Mouse (Mus musculus) thymus, adult 2 months (tissue): ENCODE measurements around the gene Pigm. TPM values are rescaled to one million over a fixed set of nuclear protein-coding genes. Genes with fewer than 3 reads are reported as not detected.

Experiments used
- DNase-seq: peaks from one replicate; pipeline ENCODE4 v3.0.0; 2021
- H3K27ac ChIP-seq: fragments of 200-500 bp; 2 replicates; pipeline ENCODE4 v1.5.1; 2012; ENCODE audit warnings: low read length, control low read depth; ENCODE audit not compliant: control insufficient read depth, insufficient read depth
- H3K27me3 ChIP-seq: fragments of 200-500 bp; 2 replicates; pipeline ENCODE4 v1.6.1; 2012; ENCODE audit warnings: mild to moderate bottlenecking, low read length, moderate library complexity, mixed read lengths; ENCODE audit not compliant: control insufficient read depth, insufficient read depth
- H3K36me3 ChIP-seq: fragments of 200-500 bp; 2 replicates; pipeline ENCODE4 v1.6.1; 2012; ENCODE audit warnings: mild to moderate bottlenecking, low read length, moderate library complexity; ENCODE audit not compliant: control insufficient read depth, insufficient read depth
- H3K4me1 ChIP-seq: fragments of 200-500 bp; replicated peaks from 2 replicates; pipeline ENCODE4 v1.6.1; 2012; ENCODE audit warnings: low read length; ENCODE audit not compliant: control insufficient read depth, insufficient read depth
- H3K4me3 ChIP-seq: fragments of 200-500 bp; 2 replicates; pipeline ENCODE4 v1.5.1; 2012; ENCODE audit warnings: mild to moderate bottlenecking, low read length, control low read depth, moderate library complexity; ENCODE audit not compliant: control insufficient read depth, insufficient read depth
- CTCF ChIP-seq: fragments of 200-500 bp; IDR thresholded peaks from 2 replicates; pipeline ENCODE4 v1.5.1; 2012; ENCODE audit warnings: mild to moderate bottlenecking, control low read depth, low read length, moderate library complexity, borderline replicate concordance; ENCODE audit not compliant: control insufficient read depth, poor library complexity, insufficient read depth; ENCODE audit errors: extremely low read depth
- POLR2A ChIP-seq: fragments of 200-500 bp; IDR thresholded peaks from 2 replicates; pipeline ENCODE4 v1.6.1; 2012; ENCODE audit warnings: mild to moderate bottlenecking, low read length, control low read depth, moderate library complexity; ENCODE audit not compliant: control insufficient read depth, poor library complexity, insufficient read depth; ENCODE audit errors: extremely low read depth
- WGBS: fragments of 180-500 bp; shearing (Covaris S2); methylation state at CpG from one replicate; pipeline ENCODE4 v1.1.7; 2018; 5-methylcytosine and 5-hydroxymethylcytosine counted together
- polyA plus RNA-seq: library from polyadenylated mRNA; depleted of rRNA; stranded (reverse); fragments of >200 nt; gene quantifications from 2 replicates; pipeline ENCODE4 v1.2.3, GENCODE M21; 2012

Gene Pigm
- polyA plus RNA-seq, 1 experiment, result 20.8 TPM

GRCm38 (mm10) chr1:172329616-172330015 lies 46.7 kb upstream of the Pigm start:
- Histone ChIP-seq H3K4me1 (peaks cover 10% of the 10 kb centered on the region), H3K4me3 (no peak overlapping the region), H3K27ac (no peak overlapping the region), H3K27me3 (peaks cover 7% of the 10 kb centered on the region; the same call in 1 of the 2 replicates), H3K36me3 (no peaks in the 10 kb centered on the region)
- 90% methylated on average over 6 of the region's 6 CpGs for WGBS
- no peak for TF ChIP-seq POLR2A
- no peak for TF ChIP-seq CTCF
- no peak for DNase-seq

GRCm38 (mm10) chr1:172331422-172331947 lies 44.9 kb upstream of the Pigm start:
- DNase-seq, result no peak
- H3K36me3 ChIP-seq, result no peaks in the 10 kb centered on the region
- TF ChIP-seq POLR2A (no peak), CTCF (no peak)
- H3K4me1 ChIP-seq, result 0 out of 2 replicates have a peak, but pooled peaks cover under 1% of the 10 kb centered on the region
- no peak overlapping the region for H3K27ac ChIP-seq
- H3K27me3 ChIP-seq, result peaks cover 2% of the 10 kb centered on the region; the same call in 1 of the 2 replicates
- H3K4me3 ChIP-seq, result no peak overlapping the region
- WGBS, result 56% methylated on average over 8 of the region's 8 CpGs

- no peaks in the 10 kb centered on the region for H3K4me1 ChIP-seq
- no peaks in the 10 kb centered on the region for H3K36me3 ChIP-seq
- no peak for TF ChIP-seq POLR2A
- no peak for TF ChIP-seq CTCF
- WGBS, result 91% methylated on average over 2 of the region's 2 CpGs
- H3K27ac ChIP-seq, result no peak overlapping the region
- no peak for DNase-seq
- peaks cover 2% of the 10 kb centered on the region; the same call in 1 of the 2 replicates for H3K27me3 ChIP-seq
- H3K4me3 ChIP-seq, result no peak overlapping the region
Observed at GRCm38 (mm10) chr1:172332925-172333324, 43.4 kb upstream of the Pigm start.

- Histone ChIP-seq H3K4me3 (no peak overlapping the region), H3K4me1 (no peaks in the 10 kb centered on the region), H3K27me3 (peaks cover 2% of the 10 kb centered on the region; the same call in 1 of the 2 replicates), H3K27ac (no peak overlapping the region), H3K36me3 (no peaks in the 10 kb centered on the region)
- TF ChIP-seq CTCF, result no peak
- TF ChIP-seq POLR2A, result no peak
- 50% methylated on average over 3 of the region's 3 CpGs for WGBS
- DNase-seq, result no peak
Observed at GRCm38 (mm10) chr1:172333512-172333911, 42.8 kb upstream of the Pigm start.

GRCm38 (mm10) chr1:172335804-172336203 lies 40.5 kb upstream of the Pigm start:
- WGBS, result 32% methylated on average over 15 of the region's 15 CpGs
- H3K4me1 ChIP-seq, result peaks cover 3% of the 10 kb centered on the region
- no peak for DNase-seq
- H3K27ac ChIP-seq, result no peak overlapping the region
- no peaks in the 10 kb centered on the region for H3K36me3 ChIP-seq
- TF ChIP-seq POLR2A (no peak), CTCF (no peak)
- H3K27me3 ChIP-seq, result no peaks in the 10 kb centered on the region; the same call in 1 of the 2 replicates
- H3K4me3 ChIP-seq, result no peak overlapping the region

- Histone ChIP-seq H3K4me3 (no peak overlapping the region), H3K27me3 (peaks cover 7% of the 10 kb centered on the region; the same call in 1 of the 2 replicates)
- 69% methylated on average over 2 of the region's 2 CpGs for WGBS
Observed at GRCm38 (mm10) chr1:172337411-172338185, 38.7 kb upstream of the Pigm start.

More at GRCm38 (mm10) chr1:172337411-172338185, 38.7 kb upstream of the Pigm start:
- no peak for TF ChIP-seq CTCF
- TF ChIP-seq POLR2A, result no peak
- no peak for DNase-seq
- H3K27ac ChIP-seq, result no peak overlapping the region
- H3K4me1 ChIP-seq, result peaks cover 3% of the 10 kb centered on the region
- no peaks in the 10 kb centered on the region for H3K36me3 ChIP-seq
